In the genomic region with DNA sequence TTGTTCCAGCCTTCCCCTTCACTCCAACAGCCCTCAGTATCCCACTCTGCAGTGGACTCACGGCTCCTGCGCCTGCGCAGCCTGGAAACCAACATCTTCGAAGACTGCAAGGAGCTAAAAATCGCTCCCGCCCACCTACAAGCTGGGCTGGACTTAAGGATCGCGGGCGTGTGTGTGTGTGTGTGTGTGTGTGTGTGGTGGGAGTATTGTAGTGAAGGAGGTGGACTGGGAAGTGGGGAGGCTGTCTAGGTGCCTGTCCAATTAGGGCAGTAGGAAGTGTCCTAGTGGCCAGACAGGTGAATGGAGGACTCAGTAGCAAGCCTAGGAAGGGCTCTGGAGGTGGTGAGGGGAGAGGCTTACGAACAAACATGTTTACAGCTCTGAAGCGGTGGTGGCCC, we compare ENCODE assay signal across 9 mouse cellular contexts. TPM values are rescaled to one million over a fixed set of nuclear protein-coding genes. Genes with fewer than 3 reads are reported as not detected.
DNase-seq lines count a peak whose midpoint lies in the region; ATAC-seq lines count a peak whose summit lies in the region.
"Had no signal": no experiment of that assay in that cellular context is flagged by ENCODE, and none has a peak within 500 bp of the region (broad histone marks: within the 10 kb centered on the region; RNA-seq: fewer than 3 reads in every experiment).

No protein-coding gene starts in this region.

- no peak for DNase-seq in heart, adult 18-20 months
- DNase-seq in cerebellum, adult 18-20 months: peak; percentile 58 to 65
- peak; percentile 48 to 63 for DNase-seq in frontal cortex, postnatal 25 days (ENCODE audit: low spot score in 2 of 2)
- peak; percentile 83 to 85 for DNase-seq in right cerebral cortex, postnatal 36 days (ENCODE audit: low spot score in 2 of 2)
- no peak for DNase-seq in adrenal gland, adult 2 months
- DNase-seq in gastrocnemius, postnatal 25 days: no peak

- ATAC-seq in heart, embryonic 11.5 days (replicated peaks; ENCODE audit: insufficient number of reproducible peaks, low FRiP score, low TSS enrichment): 0 out of 2 replicates have a peak, but pooled peaks have one; percentile 7
- peak; percentile 24; the same call in 1 of the 2 replicates for ATAC-seq in limb, embryonic 12.5 days (ENCODE audit: insufficient number of reproducible peaks, insufficient read depth, low FRiP score, low TSS enrichment, low read depth)

- H3K9ac ChIP-seq in heart, embryonic 11.5 days (ENCODE audit: low read depth, low read length): no peak overlapping the region
- H3K9ac ChIP-seq in limb, embryonic 12.5 days (replicated peaks): no peak overlapping the region

- H3K36me3 ChIP-seq in heart, embryonic 11.5 days (ENCODE audit: control insufficient read depth, insufficient read depth, low read length): no peaks in the 10 kb centered on the region
- H3K36me3 ChIP-seq in limb, embryonic 12.5 days: no peaks in the 10 kb centered on the region

- peaks cover 4% of the 10 kb centered on the region; the same call in 1 of the 2 replicates for H3K4me1 ChIP-seq in heart, embryonic 11.5 days (ENCODE audit: control insufficient read depth, insufficient read depth, low read length)
- H3K4me1 ChIP-seq in limb, embryonic 12.5 days (replicated peaks): peaks cover 11% of the 10 kb centered on the region

- H3K9me3 ChIP-seq in heart, embryonic 11.5 days (replicated peaks; ENCODE audit: control insufficient read depth, low read length): no peaks in the 10 kb centered on the region
- no peaks in the 10 kb centered on the region for H3K9me3 ChIP-seq in limb, embryonic 12.5 days

- 11% methylated on average over 11 of the region's 11 CpGs for WGBS in heart, embryonic 11.5 days (ENCODE audit: insufficient replicate concordance)
- 6% methylated on average over 11 of the region's 11 CpGs for WGBS in limb, embryonic 12.5 days

- peak overlapping the region; percentile 75; the same call in 1 of the 2 replicates for H3K4me2 ChIP-seq in heart, embryonic 11.5 days
- peak overlapping the region; percentile 86 for H3K4me2 ChIP-seq in limb, embryonic 12.5 days

- peaks cover 69% of the 10 kb centered on the region for H3K27me3 ChIP-seq in heart, embryonic 11.5 days (ENCODE audit: control insufficient read depth, insufficient read depth, low read length)
- peaks cover 91% of the 10 kb centered on the region for H3K27me3 ChIP-seq in limb, embryonic 12.5 days

- H3K4me3 ChIP-seq in heart, embryonic 11.5 days (ENCODE audit: low read depth, low read length): peak overlapping the region; percentile 43; the same call in 1 of the 2 replicates
- peak overlapping the region; percentile 47 for H3K4me3 ChIP-seq in limb, embryonic 12.5 days (replicated peaks)

- H3K27ac ChIP-seq in heart, embryonic 11.5 days (ENCODE audit: low read depth, low read length): no peak overlapping the region
- H3K27ac ChIP-seq in limb, embryonic 12.5 days: no peak overlapping the region

RNA-seq across cellular contexts. Expression of gene Rtbdn, which starts 1.6 kb away (rescaled TPM):
- polyA plus RNA-seq in heart, embryonic 11.5 days (2014; fragmentation: Nextera tagmentation; extraction: Ambion mirVana): not detected in 2 replicates
- total RNA-seq in heart, adult 18-20 months (2021): not detected
- 0.34 and 0.58 TPM in 2 replicates for polyA plus RNA-seq in limb, embryonic 12.5 days (2016; fragmentation: Nextera tagmentation; extraction: Ambion mirVana)
- total RNA-seq in adrenal gland, adult 2 months (2021): not detected
- polyA plus RNA-seq in adrenal gland, adult 2 months (2012; rRNA removed): 0.25 and 0.34 TPM in 2 replicates
- total RNA-seq in gastrocnemius, postnatal 25 days (2021): not detected

RNA-seq across cellular contexts. Expression of gene Mast1, which starts 8.1 kb away (rescaled TPM):
- 0.27 TPM in 1 of 2 replicates, not detected in the other for polyA plus RNA-seq in heart, embryonic 11.5 days (2014; fragmentation: Nextera tagmentation; extraction: Ambion mirVana)
- total RNA-seq in heart, adult 18-20 months (2021): under 1 TPM; 0.10 TPM
- 0.33 and 0.60 TPM in 2 replicates for polyA plus RNA-seq in limb, embryonic 12.5 days (2016; fragmentation: Nextera tagmentation; extraction: Ambion mirVana)
- 1 to 10 TPM; 1.5 to 2.8 TPM for total RNA-seq in adrenal gland, adult 2 months (2021)
- 3.7 and 4.4 TPM in 2 replicates for polyA plus RNA-seq in adrenal gland, adult 2 months (2012; rRNA removed)
- total RNA-seq in gastrocnemius, postnatal 25 days (2021): not detected
- polyA plus RNA-seq: C2C12 had no signal

RNA-seq across cellular contexts. Expression of gene Gm49661, which starts 24.0 kb away (rescaled TPM):
- not detected in 2 replicates for polyA plus RNA-seq in heart, embryonic 11.5 days (2014; fragmentation: Nextera tagmentation; extraction: Ambion mirVana)
- total RNA-seq in heart, adult 18-20 months (2021): 1 to 10 TPM in 1 of 2 experiments, not detected in 1; 2.3 TPM
- not detected in 2 replicates for polyA plus RNA-seq in limb, embryonic 12.5 days (2016; fragmentation: Nextera tagmentation; extraction: Ambion mirVana)
- total RNA-seq in adrenal gland, adult 2 months (2021): 1 to 10 TPM; 2.1 to 2.4 TPM
- polyA plus RNA-seq in adrenal gland, adult 2 months (2012; rRNA removed): 2.1 TPM in 1 of 2 replicates, not detected in the other
- total RNA-seq in gastrocnemius, postnatal 25 days (2021): not detected
- polyA plus RNA-seq: C2C12 had no signal

RNA-seq across cellular contexts. Expression of gene Prdx2, which starts 24.2 kb away (rescaled TPM):
- 862 and 992 TPM in 2 replicates for polyA plus RNA-seq in heart, embryonic 11.5 days (2014; fragmentation: Nextera tagmentation; extraction: Ambion mirVana)
- 100 to 1,000 TPM; 648 to 740 TPM for total RNA-seq in heart, adult 18-20 months (2021)
- polyA plus RNA-seq in limb, embryonic 12.5 days (2016; fragmentation: Nextera tagmentation; extraction: Ambion mirVana): 1,079 and 1,120 TPM in 2 replicates
- 100 to 1,000 TPM; 671 to 700 TPM for total RNA-seq in adrenal gland, adult 2 months (2021)
- polyA plus RNA-seq in adrenal gland, adult 2 months (2012; rRNA removed): 181 and 240 TPM in 2 replicates
- 100 to 1,000 TPM; 192 to 200 TPM for total RNA-seq in gastrocnemius, postnatal 25 days (2021)

RNA-seq across cellular contexts. Expression of gene Rnaseh2a, which starts 24.3 kb away (rescaled TPM):
- polyA plus RNA-seq in heart, embryonic 11.5 days (2014; fragmentation: Nextera tagmentation; extraction: Ambion mirVana): 95.9 and 106 TPM in 2 replicates
- 10 to 100 TPM; 45.6 to 48.4 TPM for total RNA-seq in heart, adult 18-20 months (2021)
- 105 and 122 TPM in 2 replicates for polyA plus RNA-seq in limb, embryonic 12.5 days (2016; fragmentation: Nextera tagmentation; extraction: Ambion mirVana)
- total RNA-seq in adrenal gland, adult 2 months (2021): 100 to 1,000 TPM in 1 of 2 experiments, 10 to 100 TPM in 1; 87.7 to 112 TPM
- 61.7 and 76.6 TPM in 2 replicates for polyA plus RNA-seq in adrenal gland, adult 2 months (2012; rRNA removed)
- 10 to 100 TPM; 22.2 to 24.7 TPM for total RNA-seq in gastrocnemius, postnatal 25 days (2021)

Comparison
In these comparisons a context has a peak if more than half of its experiments do, and no peak if none do; other contexts are left out.
1. DNase-seq: peak in cerebellum, adult 18-20 months (2 of 2), frontal cortex, postnatal 25 days (2 of 2) and right cerebral cortex, postnatal 36 days (2 of 2); none in heart, adult 18-20 months (0 of 2), adrenal gland, adult 2 months (single experiment) and gastrocnemius, postnatal 25 days (single experiment).